Mouse (Mus musculus) lung, postnatal 0 days (tissue): Measurements from ENCODE around the gene Rps9. TPM values are rescaled to one million over a fixed set of nuclear protein-coding genes. Genes with fewer than 3 reads are reported as not detected.
"Not testable (repeated sequence)": the region's sequence is repeated elsewhere in the genome, so short reads cannot be mapped to it uniquely, and the experiment has no call there.

Source experiments
- ATAC-seq: fragments of 200-750 bp; cut with Nextera tagmentation; 2 replicates; pipeline ENCODE4 v1.8.0; 2017; ENCODE audit warnings: moderate library complexity
- DNase-seq: peaks from one replicate; pipeline ENCODE4 v3.0.0-alpha.2; 2016; ENCODE audit warnings: low spot score
- H3K27ac ChIP-seq: fragments of 300-500 bp; sonication (generic); 2 replicates; pipeline ENCODE4 v1.5.1; 2014; ENCODE audit warnings: antibody characterized with exemption, mild to moderate bottlenecking, low read length, mixed read lengths
- H3K27me3 ChIP-seq: fragments of 300-500 bp; sonication (generic); replicated peaks from 2 replicates; pipeline ENCODE4 v1.6.1; 2014; ENCODE audit warnings: low read length, mixed read lengths; ENCODE audit not compliant: insufficient read depth
- H3K36me3 ChIP-seq: fragments of 300-500 bp; sonication (generic); 2 replicates; pipeline ENCODE4 v1.6.1; 2014; ENCODE audit warnings: low read length, mixed read lengths; ENCODE audit not compliant: insufficient read depth
- H3K4me1 ChIP-seq: fragments of 300-500 bp; sonication (generic); 2 replicates; pipeline ENCODE4 v1.6.1; 2014; ENCODE audit warnings: antibody characterized with exemption, low read depth, low read length, mixed read lengths; ENCODE audit not compliant: insufficient read depth
- H3K4me2 ChIP-seq: fragments of 300-500 bp; sonication (generic); replicated peaks from 2 replicates; pipeline ENCODE4 v1.6.1; 2014; ENCODE audit warnings: low read depth, mild to moderate bottlenecking, low read length, moderate library complexity, mixed read lengths
- H3K4me3 ChIP-seq: fragments of 300-500 bp; sonication (generic); 2 replicates; pipeline ENCODE4 v1.5.1; 2014; ENCODE audit warnings: low read depth, low read length
- H3K9ac ChIP-seq: fragments of 300-500 bp; sonication (generic); replicated peaks from 2 replicates; pipeline ENCODE4 v1.6.1; 2014; ENCODE audit warnings: low read depth, mild to moderate bottlenecking
- H3K9me3 ChIP-seq: fragments of 300-500 bp; sonication (generic); 2 replicates; pipeline ENCODE4 v1.6.1; 2016; ENCODE audit warnings: low read length, mixed read lengths
- CTCF ChIP-seq: IDR thresholded peaks from 2 replicates; pipeline ENCODE4 v1.5.1; 2016; ENCODE audit warnings: antibody characterized with exemption, mild to moderate bottlenecking
- EP300 ChIP-seq: IDR thresholded peaks from 2 replicates; pipeline ENCODE4 v1.6.1; 2016; ENCODE audit warnings: antibody characterized with exemption, mild to moderate bottlenecking, control low read depth
- WGBS: fragments of 180-500 bp; shearing (Covaris S2); extraction: QIAGEN DNeasy Blood & Tissue Kit; methylation state at CpG from one replicate; pipeline ENCODE4 v1.1.7; 2014; 5-methylcytosine and 5-hydroxymethylcytosine counted together
- polyA plus RNA-seq: library from polyadenylated mRNA; unstranded; fragments of >200 nt; fragmentation: Nextera tagmentation; extraction: Ambion mirVana; gene quantifications from 2 replicates; pipeline ENCODE4 v1.2.1, GENCODE M21; 2015

Gene Rps9
- polyA plus RNA-seq, 1 experiment from 2014 or later, result 1,064 TPM

GRCm38 (mm10) chr7:3694076-3694948 lies 9.5 kb upstream of the Rps9 start:
- peak; percentile 56 for ATAC-seq
- peak; percentile 97 for DNase-seq
- H3K9ac ChIP-seq, result peak overlapping the region; percentile 71
- H3K4me2 ChIP-seq, result peak overlapping the region; percentile 96
- H3K4me1 ChIP-seq, result 0 out of 2 replicates have a peak, but pooled peaks cover 3% of the 10 kb centered on the region
- H3K9me3 ChIP-seq, result no peaks in the 10 kb centered on the region
- no peaks in the 10 kb centered on the region for H3K27me3 ChIP-seq
- peak overlapping the region; percentile 75 for H3K4me3 ChIP-seq
- peak overlapping the region; percentile 94 for H3K27ac ChIP-seq
- WGBS, result 1% methylated on average over 45 of the region's 55 CpGs
- H3K36me3 ChIP-seq, result peaks cover 5% of the 10 kb centered on the region; the same call in 1 of the 2 replicates
- TF ChIP-seq CTCF (no peak), EP300 (no peak)

GRCm38 (mm10) chr7:3694949-3695305 lies 8.9 kb upstream of the Rps9 start:
- H3K36me3 ChIP-seq, H3K4me1 ChIP-seq, H3K27me3 ChIP-seq, ATAC-seq, H3K9me3 ChIP-seq: not testable (repeated sequence)
- peak overlapping the region; percentile 75 for H3K4me3 ChIP-seq
- 5% methylated on average over 9 of the region's 9 CpGs for WGBS
- H3K9ac ChIP-seq, result peak overlapping the region; percentile 71
- peak overlapping the region; percentile 96 for H3K4me2 ChIP-seq
- H3K27ac ChIP-seq, result peak overlapping the region; percentile 94
- DNase-seq, result peak; percentile 20

DNA sequence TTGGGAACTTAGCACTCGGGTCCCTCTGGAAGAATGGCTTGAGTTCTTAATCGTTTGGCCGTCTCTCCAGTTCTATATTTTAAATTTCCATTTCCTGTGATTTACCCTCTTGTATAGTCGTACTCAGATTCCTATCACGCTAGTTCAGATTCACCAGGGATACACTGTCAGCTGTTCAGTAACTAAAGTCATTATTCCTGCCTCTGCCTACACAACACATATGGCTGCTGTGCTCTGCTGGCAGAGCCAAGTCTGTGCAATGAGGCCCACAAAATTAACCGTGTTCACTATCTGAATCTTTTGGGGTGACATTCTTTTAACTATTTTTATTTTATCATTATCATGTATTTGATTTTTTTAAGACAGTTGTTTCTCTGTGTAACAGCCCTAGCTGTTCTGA lies 5.3 kb upstream of the Rps9 start:
- WGBS, result 91% methylated on average over 6 of the region's 6 CpGs
- Histone ChIP-seq H3K4me1 (peaks cover 1% of the 10 kb centered on the region; the same call in 1 of the 2 replicates), H3K9me3 (no peaks in the 10 kb centered on the region), H3K4me3 (no peak overlapping the region), H3K4me2 (no peak overlapping the region), H3K9ac (no peak overlapping the region), H3K27me3 (no peaks in the 10 kb centered on the region), H3K27ac (no peak overlapping the region), H3K36me3 (peaks cover 5% of the 10 kb centered on the region; the same call in 1 of the 2 replicates)
- ATAC-seq, result no peak
- DNase-seq, result no peak
- TF ChIP-seq CTCF, result no peak
- no peak for TF ChIP-seq EP300

GRCm38 (mm10) chr7:3703148-3703878 lies 480 bp upstream of the Rps9 start:
- peak overlapping the region; percentile 88 for H3K4me2 ChIP-seq
- DNase-seq, result no peak
- H3K4me1 ChIP-seq, result peaks cover 13% of the 10 kb centered on the region; the same call in 1 of the 2 replicates
- H3K36me3 ChIP-seq, result peaks cover 9% of the 10 kb centered on the region; the same call in 1 of the 2 replicates
- peak; percentile 33 for ATAC-seq
- WGBS, result 18% methylated on average over 6 of the region's 6 CpGs
- TF ChIP-seq EP300 (no peak), CTCF (no peak)
- H3K27me3 ChIP-seq, result no peaks in the 10 kb centered on the region
- H3K27ac ChIP-seq, result peak overlapping the region; percentile 88; the same call in 1 of the 2 replicates
- H3K4me3 ChIP-seq, result peak overlapping the region; percentile 66
- H3K9me3 ChIP-seq, result no peaks in the 10 kb centered on the region
- peak overlapping the region; percentile 24; the same call in 1 of the 2 replicates for H3K9ac ChIP-seq

GRCm38 (mm10) chr7:3704475-3704874 lies 682 bp downstream of the Rps9 start:
- Histone ChIP-seq H3K4me2 (peak overlapping the region; percentile 88), H3K27ac (peak overlapping the region; percentile 88), H3K9ac (peak overlapping the region; percentile 45), H3K4me1 (peaks cover 13% of the 10 kb centered on the region; the same call in 1 of the 2 replicates), H3K36me3 (peaks cover 9% of the 10 kb centered on the region; the same call in 1 of the 2 replicates), H3K4me3 (peak overlapping the region; percentile 66), H3K27me3 (no peaks in the 10 kb centered on the region), H3K9me3 (no peaks in the 10 kb centered on the region)
- under 1% methylated on average over 20 of the region's 20 CpGs for WGBS
- TF ChIP-seq EP300, result no peak
- TF ChIP-seq CTCF, result no peak
- DNase-seq, result no peak
- ATAC-seq, result peak; percentile 53

DNA sequence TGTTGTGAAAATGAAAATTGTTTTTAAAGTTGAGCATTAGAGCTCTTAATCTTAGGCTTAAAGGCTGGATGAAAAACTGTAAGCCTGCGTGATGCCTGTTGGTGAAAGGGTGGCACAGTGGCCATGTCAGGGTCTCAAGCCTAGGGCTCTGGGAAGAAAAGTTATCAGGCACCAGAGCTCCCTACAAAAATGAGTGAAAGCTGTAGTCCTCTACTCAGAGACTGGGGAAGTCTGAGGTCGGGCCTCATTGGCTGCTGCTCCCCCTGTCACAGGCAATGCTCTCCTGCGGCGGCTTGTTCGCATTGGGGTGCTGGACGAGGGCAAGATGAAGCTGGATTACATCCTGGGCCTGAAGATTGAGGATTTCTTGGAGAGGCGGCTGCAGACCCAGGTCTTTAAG lies 1.7 kb downstream of the Rps9 start:
- peak overlapping the region; percentile 66 for H3K4me3 ChIP-seq
- peak; percentile 14 for DNase-seq
- 2% methylated on average over 5 of the region's 7 CpGs for WGBS
- peak overlapping the region; percentile 88 for H3K4me2 ChIP-seq
- H3K9me3 ChIP-seq, H3K36me3 ChIP-seq, ATAC-seq, H3K27ac ChIP-seq, H3K27me3 ChIP-seq: not testable (repeated sequence)
- peaks cover 13% of the 10 kb centered on the region; the same call in 1 of the 2 replicates for H3K4me1 ChIP-seq
- peak overlapping the region; percentile 45 for H3K9ac ChIP-seq
